ENCODE assay signal across 19 mouse cellular contexts in the genomic region with DNA sequence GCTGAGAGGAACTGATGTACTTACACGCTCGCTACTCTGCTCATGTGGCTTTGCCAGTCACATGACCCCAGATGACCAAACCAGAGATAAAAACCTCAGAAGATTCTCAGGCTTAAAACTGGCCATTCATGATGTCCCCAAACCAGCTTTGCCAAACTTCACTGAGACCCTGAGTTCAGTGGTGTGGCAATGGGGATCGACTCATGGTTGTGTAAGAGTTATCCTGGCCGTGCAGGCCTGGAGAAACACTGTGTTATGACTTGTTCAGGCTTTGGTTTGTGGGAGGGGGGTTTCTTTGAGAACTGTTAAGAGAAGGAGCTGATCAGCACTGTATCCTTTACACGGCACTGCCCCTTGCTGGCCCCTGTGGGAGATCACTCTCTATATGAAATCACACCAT.
"Had no signal": no experiment of that assay in that cellular context is flagged by ENCODE, and none has a peak within 500 bp of the region (broad histone marks: within the 10 kb centered on the region; RNA-seq: fewer than 3 reads in every experiment).

No protein-coding gene starts in this region.

- H3K36me3 ChIP-seq: liver, embryonic 13.5 days; liver, embryonic 15.5 days; midbrain, embryonic 10.5 days; midbrain, embryonic 12.5 days; stomach, embryonic 15.5 days had no signal

- ATAC-seq: midbrain, embryonic 16.5 days had no signal

- DNase-seq: liver, embryonic 13.5 days; lung, adult 18-20 months; lung, embryonic 14.5 days; lung, postnatal 4 days; midbrain, embryonic 14.5 days; retina, postnatal 1 day; right cerebral cortex, adult 18-20 months; right cerebral cortex, postnatal 25 days; right cerebral cortex, postnatal 4 days; thymus, adult 2 months; thymus, postnatal 25 days; thymus, postnatal 4 days had no signal

- H3K27me3 ChIP-seq: liver, embryonic 13.5 days; liver, embryonic 15.5 days; neural tube, embryonic 12.5 days; stomach, embryonic 15.5 days had no signal

- H3K9ac ChIP-seq: liver, embryonic 13.5 days; liver, embryonic 15.5 days; lung, embryonic 14.5 days; midbrain, embryonic 12.5 days; neural tube, embryonic 12.5 days; stomach, embryonic 15.5 days had no signal

- H3K4me3 ChIP-seq: liver, embryonic 13.5 days; liver, embryonic 15.5 days; midbrain, embryonic 10.5 days; midbrain, embryonic 12.5 days; neural tube, embryonic 12.5 days; stomach, embryonic 15.5 days had no signal

- H3K27ac ChIP-seq: liver, embryonic 13.5 days; liver, embryonic 15.5 days; midbrain, embryonic 10.5 days; midbrain, embryonic 12.5 days; neural tube, embryonic 12.5 days; stomach, embryonic 15.5 days; stomach, postnatal 0 days had no signal

- H3K4me2 ChIP-seq: liver, embryonic 13.5 days; liver, embryonic 15.5 days; lung, embryonic 14.5 days; midbrain, embryonic 12.5 days; neural tube, embryonic 12.5 days; stomach, embryonic 15.5 days had no signal

- H3K9me3 ChIP-seq: liver, embryonic 13.5 days; liver, embryonic 15.5 days; midbrain, embryonic 10.5 days; midbrain, embryonic 12.5 days; neural tube, embryonic 12.5 days; stomach, embryonic 15.5 days had no signal

- H3K4me1 ChIP-seq: liver, embryonic 13.5 days; liver, embryonic 15.5 days had no signal
